Mouse (Mus musculus) ES-Bruce4 (cell line): Measurements from ENCODE around the gene Pfkl. TPM values are rescaled to one million over a fixed set of nuclear protein-coding genes. Genes with fewer than 3 reads are reported as not detected.

Experiments used
- H3K27ac ChIP-seq: 2 replicates; pipeline ENCODE4 v1.5.1; 2012; ENCODE audit warnings: low read length, inconsistent platforms; ENCODE audit not compliant: insufficient read depth
- H3K27me3 ChIP-seq: 2 replicates; pipeline ENCODE4 v1.6.1; 2012; ENCODE audit warnings: mild to moderate bottlenecking, low read length, inconsistent platforms; ENCODE audit not compliant: control insufficient read depth, poor library complexity, insufficient read depth, severe bottlenecking
- H3K36me3 ChIP-seq: 2 replicates; pipeline ENCODE4 v1.6.1; 2012; ENCODE audit warnings: inconsistent platforms, mild to moderate bottlenecking, low read length, moderate library complexity; ENCODE audit not compliant: control insufficient read depth, poor library complexity, insufficient read depth, severe bottlenecking
- H3K4me1 ChIP-seq: one replicate; pipeline ENCODE4 v1.8.1; 2011; ENCODE audit warnings: low read length; ENCODE audit not compliant: control insufficient read depth, insufficient read depth
- H3K4me3 ChIP-seq: 2 replicates; pipeline ENCODE4 v1.5.1; 2011; ENCODE audit warnings: low read depth, mild to moderate bottlenecking, low read length
- H3K9ac ChIP-seq: 2 replicates; pipeline ENCODE4 v1.6.1; 2012; ENCODE audit warnings: low read depth, mild to moderate bottlenecking, inconsistent platforms; ENCODE audit not compliant: poor library complexity, severe bottlenecking
- H3K9me3 ChIP-seq: replicated peaks from 2 replicates; pipeline ENCODE4 v1.6.1; 2012; ENCODE audit warnings: mild to moderate bottlenecking, low read length, inconsistent platforms; ENCODE audit not compliant: control insufficient read depth, poor library complexity, insufficient read depth, severe bottlenecking
- CTCF ChIP-seq: IDR thresholded peaks from one replicate; pipeline ENCODE4 v1.8.1; 2011; ENCODE audit warnings: low read depth, low read length
- EP300 ChIP-seq: IDR thresholded peaks from 2 replicates; pipeline ENCODE4 v1.6.1; 2011; ENCODE audit warnings: low read depth, low read length; ENCODE audit not compliant: insufficient read depth
- POLR2A ChIP-seq: IDR thresholded peaks from one replicate; pipeline ENCODE4 v1.8.1; 2011; ENCODE audit warnings: low read length; ENCODE audit not compliant: insufficient read depth
- polyA plus RNA-seq: library from polyadenylated mRNA; stranded (reverse); fragments of >200 nt; gene quantifications from 2 replicates; pipeline ENCODE4 v1.2.4, GENCODE M21; 2011; ENCODE audit warnings: low read depth; ENCODE audit not compliant: missing spikeins, insufficient read depth, insufficient read length

Pfkl gene
- polyA plus RNA-seq, 1 experiment: 100 TPM

DNA sequence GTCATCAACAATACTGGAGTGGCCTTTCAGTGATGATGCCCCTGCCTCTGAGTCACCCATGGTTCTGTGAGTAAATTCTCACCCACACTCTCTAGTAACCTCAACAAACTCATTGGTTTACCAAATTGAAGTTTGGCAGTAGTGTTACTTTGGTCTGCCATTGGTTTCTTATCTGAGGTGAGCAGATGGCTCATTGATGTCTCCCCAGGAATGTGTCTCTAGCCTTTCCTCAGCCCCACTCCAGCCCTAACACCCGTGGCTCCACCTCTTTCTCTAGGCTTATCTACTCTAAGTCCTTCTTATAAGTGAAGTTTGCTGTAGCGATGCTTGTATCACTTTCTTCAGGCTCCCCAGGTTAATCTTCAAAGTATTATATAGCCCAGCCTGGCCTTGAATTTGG is 70.2 kb downstream of the Pfkl start:
- H3K4me3 ChIP-seq: no peak overlapping the region
- H3K9ac ChIP-seq: no peak overlapping the region
- H3K36me3 ChIP-seq: no peaks in the 10 kb centered on the region
- no peaks in the 10 kb centered on the region; the same call in 1 of the 2 replicates for H3K9me3 ChIP-seq
- no peak for TF ChIP-seq EP300
- TF ChIP-seq CTCF: no peak
- TF ChIP-seq POLR2A: no peak
- no peaks in the 10 kb centered on the region for H3K27me3 ChIP-seq
- H3K27ac ChIP-seq: no peak overlapping the region
- H3K4me1 ChIP-seq: no peaks in the 10 kb centered on the region

Other genes starting within 250 kb of the Pfkl start
- not detected in 2 replicates for gene Gm3238, start 238.8 kb downstream of the Pfkl start, polyA plus RNA-seq
- not detected in 2 replicates for gene Gm7138, start 233.1 kb downstream of the Pfkl start, polyA plus RNA-seq
- gene Gm3250, start 227.5 kb downstream of the Pfkl start, polyA plus RNA-seq: not detected in 2 replicates
- gene Gm7137, start 221.9 kb downstream of the Pfkl start, polyA plus RNA-seq: not detected in 2 replicates
- not detected in 2 replicates for gene Gm9639, start 215.0 kb downstream of the Pfkl start, polyA plus RNA-seq
- gene Gm19668, start 210.9 kb downstream of the Pfkl start, polyA plus RNA-seq: not detected in 2 replicates
- gene Gm9507, start 198.2 kb downstream of the Pfkl start, polyA plus RNA-seq: not detected in 2 replicates
- not detected in 2 replicates for gene Gm2696, start 195.4 kb downstream of the Pfkl start, polyA plus RNA-seq
- not detected in 2 replicates for gene Krtap10-4, start 183.0 kb downstream of the Pfkl start, polyA plus RNA-seq
- not detected in 2 replicates for gene Krtap10-10, start 174.1 kb downstream of the Pfkl start, polyA plus RNA-seq
- not detected in 2 replicates for gene Gm36176, start 163.3 kb downstream of the Pfkl start, polyA plus RNA-seq
- not detected in 2 replicates for gene Gm10318, start 157.2 kb downstream of the Pfkl start, polyA plus RNA-seq
- not detected in 2 replicates for gene Gm3285, start 148.1 kb downstream of the Pfkl start, polyA plus RNA-seq
- gene Lrrc3, start 107.5 kb downstream of the Pfkl start, polyA plus RNA-seq: 5.6 and 6.3 TPM in 2 replicates
- gene Trpm2, start 39.5 kb downstream of the Pfkl start, polyA plus RNA-seq: 0.07 TPM in 1 of 2 replicates, not detected in the other
- 4.2 and 4.7 TPM in 2 replicates for gene 1810043G02Rik, start 31.6 kb downstream of the Pfkl start, polyA plus RNA-seq
- 175 and 179 TPM in 2 replicates for gene Dnmt3l, start 31.9 kb upstream of the Pfkl start, polyA plus RNA-seq
- 20.9 and 23.5 TPM in 2 replicates for gene Aire, start 33.5 kb upstream of the Pfkl start, polyA plus RNA-seq
- gene Icosl, start 59.2 kb upstream of the Pfkl start, polyA plus RNA-seq: 12.7 and 13.5 TPM in 2 replicates
- gene D10Jhu81e, start 159.7 kb upstream of the Pfkl start, polyA plus RNA-seq: 16.6 and 23.8 TPM in 2 replicates
- gene Pwp2, start 175.1 kb upstream of the Pfkl start, polyA plus RNA-seq: 23.3 and 25.4 TPM in 2 replicates
- 20.6 and 22.0 TPM in 2 replicates for gene Trappc10, start 234.6 kb upstream of the Pfkl start, polyA plus RNA-seq